Mouse (Mus musculus): Measurements from ENCODE around the gene Tbxas1. TPM values are rescaled to one million over a fixed set of nuclear protein-coding genes. Genes with fewer than 3 reads are reported as not detected.

Gene Tbxas1
- polyA plus RNA-seq, 1 experiment from 2014 or later = 1.0 TPM

DNA sequence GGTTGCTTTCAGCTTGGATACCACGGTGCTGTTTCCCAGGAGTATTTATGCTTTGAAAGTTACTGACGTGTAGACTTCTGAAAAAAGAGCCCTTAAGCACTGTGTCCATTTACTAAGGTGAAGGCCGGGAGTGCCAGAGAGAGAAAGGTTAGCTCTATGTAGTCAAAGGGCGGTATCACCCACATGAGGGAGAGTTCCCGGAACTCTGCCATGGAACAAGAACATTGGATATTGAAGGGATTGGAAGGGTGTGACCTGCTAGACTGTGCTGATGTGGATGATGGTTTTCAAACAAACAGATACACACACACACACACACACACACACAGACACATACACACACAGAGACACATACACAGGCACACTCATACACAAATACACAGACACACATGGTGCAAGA lies 82.0 kb downstream of the Tbxas1 start:
- no peaks in the 10 kb centered on the region for H3K36me3 ChIP-seq (replicated peaks; ENCODE audit: control insufficient read depth, insufficient read depth, low read depth, low read length)
- no peak for ATAC-seq (replicated peaks; ENCODE audit: insufficient number of reproducible peaks, low FRiP score, low TSS enrichment, low read depth)
- no peaks in the 10 kb centered on the region for H3K9me3 ChIP-seq (replicated peaks; ENCODE audit: control insufficient read depth, low read length)
- no peaks in the 10 kb centered on the region for H3K4me1 ChIP-seq (ENCODE audit: control insufficient read depth, insufficient read depth, low read length)
- no peak overlapping the region for H3K9ac ChIP-seq (replicated peaks; ENCODE audit: low read length)
- no peaks in the 10 kb centered on the region for H3K27me3 ChIP-seq (ENCODE audit: control insufficient read depth, insufficient read depth, low read length)
- WGBS = 88% methylated on average over 5 of the region's 5 CpGs
- no peak overlapping the region for H3K4me3 ChIP-seq (ENCODE audit: low read depth, low read length)
- no peak overlapping the region for H3K27ac ChIP-seq (replicated peaks; ENCODE audit: low read depth, low read length)
- no peak overlapping the region for H3K4me2 ChIP-seq (ENCODE audit: low read depth, low read length)
- no peak for DNase-seq (ENCODE audit: low spot score)

- Histone ChIP-seq H3K4me3 (ENCODE audit: low read depth, low read length) (no peak overlapping the region), H3K36me3 (replicated peaks; ENCODE audit: control insufficient read depth, insufficient read depth, low read depth, low read length) (no peaks in the 10 kb centered on the region), H3K27me3 (ENCODE audit: control insufficient read depth, insufficient read depth, low read length) (no peaks in the 10 kb centered on the region), H3K4me1 (ENCODE audit: control insufficient read depth, insufficient read depth, low read length) (no peaks in the 10 kb centered on the region), H3K9me3 (replicated peaks; ENCODE audit: control insufficient read depth, low read length) (no peaks in the 10 kb centered on the region), H3K9ac (replicated peaks; ENCODE audit: low read length) (no peak overlapping the region), H3K27ac (replicated peaks; ENCODE audit: low read depth, low read length) (no peak overlapping the region), H3K4me2 (ENCODE audit: low read depth, low read length) (no peak overlapping the region)
- DNase-seq (ENCODE audit: low spot score) = no peak
- no peak for ATAC-seq (replicated peaks; ENCODE audit: insufficient number of reproducible peaks, low FRiP score, low TSS enrichment, low read depth)
- 85% methylated on average over 9 of the region's 9 CpGs for WGBS
These were observed 84.3 kb downstream of the Tbxas1 start for GRCm38 (mm10) chr6:38959502-38959901.

- ATAC-seq (replicated peaks; ENCODE audit: insufficient number of reproducible peaks, low FRiP score, low TSS enrichment, low read depth) = no peak
- 81% methylated on average over 2 of the region's 3 CpGs for WGBS
- H3K27me3 ChIP-seq (ENCODE audit: control insufficient read depth, insufficient read depth, low read length) = no peaks in the 10 kb centered on the region
These were observed 85.2 kb downstream of the Tbxas1 start for GRCm38 (mm10) chr6:38960367-38960766.

GRCm38 (mm10) chr6:38960791-38961426 lies 85.7 kb downstream of the Tbxas1 start:
- Histone ChIP-seq H3K36me3 (replicated peaks; ENCODE audit: control insufficient read depth, insufficient read depth, low read depth, low read length) (no peaks in the 10 kb centered on the region), H3K9ac (replicated peaks; ENCODE audit: low read length) (no peak overlapping the region), H3K27ac (replicated peaks; ENCODE audit: low read depth, low read length) (no peak overlapping the region), H3K4me2 (ENCODE audit: low read depth, low read length) (no peak overlapping the region), H3K9me3 (replicated peaks; ENCODE audit: control insufficient read depth, low read length) (no peaks in the 10 kb centered on the region), H3K4me1 (ENCODE audit: control insufficient read depth, insufficient read depth, low read length) (no peaks in the 10 kb centered on the region), H3K27me3 (ENCODE audit: control insufficient read depth, insufficient read depth, low read length) (no peaks in the 10 kb centered on the region), H3K4me3 (ENCODE audit: low read depth, low read length) (no peak overlapping the region)
- no peak for ATAC-seq (replicated peaks; ENCODE audit: insufficient number of reproducible peaks, low FRiP score, low TSS enrichment, low read depth)
- no peak for DNase-seq (ENCODE audit: low spot score)
- 68% methylated on average over 12 of the region's 12 CpGs for WGBS

More at GRCm38 (mm10) chr6:38960367-38960766, 85.2 kb downstream of the Tbxas1 start:
- H3K36me3 ChIP-seq (replicated peaks; ENCODE audit: control insufficient read depth, insufficient read depth, low read depth, low read length) = no peaks in the 10 kb centered on the region
- no peak overlapping the region for H3K4me3 ChIP-seq (ENCODE audit: low read depth, low read length)
- H3K27ac ChIP-seq (replicated peaks; ENCODE audit: low read depth, low read length) = no peak overlapping the region
- no peak overlapping the region for H3K9ac ChIP-seq (replicated peaks; ENCODE audit: low read length)
- no peaks in the 10 kb centered on the region for H3K9me3 ChIP-seq (replicated peaks; ENCODE audit: control insufficient read depth, low read length)
- H3K4me1 ChIP-seq (ENCODE audit: control insufficient read depth, insufficient read depth, low read length) = no peaks in the 10 kb centered on the region
- H3K4me2 ChIP-seq (ENCODE audit: low read depth, low read length) = no peak overlapping the region
- DNase-seq (ENCODE audit: low spot score) = no peak

DNA sequence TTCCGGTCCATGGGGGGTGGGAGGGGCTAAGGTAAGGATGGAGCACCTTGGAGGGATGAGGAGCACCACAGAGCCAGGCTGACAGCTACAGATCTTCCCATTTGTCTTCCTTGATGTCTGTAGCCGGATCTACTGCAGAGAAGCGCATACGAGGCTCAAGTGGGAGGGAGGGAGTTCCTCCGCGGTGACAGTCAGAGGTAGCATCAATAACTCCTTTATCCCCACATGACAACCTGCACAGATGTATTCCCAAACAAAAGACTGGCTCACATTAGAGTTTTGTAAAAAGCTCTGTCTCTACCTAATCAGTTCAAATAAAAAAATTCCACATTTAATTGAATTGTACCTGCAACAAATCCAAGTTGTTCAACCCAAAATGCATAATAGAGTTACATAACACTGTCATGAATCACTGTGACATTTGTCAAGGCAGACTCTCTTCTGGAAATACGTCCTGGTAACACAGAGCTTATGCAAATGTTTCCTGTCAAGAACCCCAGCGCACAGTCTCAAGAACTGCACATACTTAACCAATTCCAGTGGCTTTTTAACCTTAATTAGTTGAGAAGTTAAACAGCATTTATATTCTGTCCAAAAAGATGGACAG lies 86.3 kb downstream of the Tbxas1 start:
- H3K4me3 ChIP-seq (ENCODE audit: low read depth, low read length) = no peak overlapping the region
- H3K27ac ChIP-seq (replicated peaks; ENCODE audit: low read depth, low read length) = no peak overlapping the region
- H3K4me1 ChIP-seq (ENCODE audit: control insufficient read depth, insufficient read depth, low read length) = no peaks in the 10 kb centered on the region
- DNase-seq (ENCODE audit: low spot score) (no peak), ATAC-seq (replicated peaks; ENCODE audit: insufficient number of reproducible peaks, low FRiP score, low TSS enrichment, low read depth) (no peak)
- 67% methylated on average over 8 of the region's 8 CpGs for WGBS
- no peak overlapping the region for H3K4me2 ChIP-seq (ENCODE audit: low read depth, low read length)
- H3K36me3 ChIP-seq (replicated peaks; ENCODE audit: control insufficient read depth, insufficient read depth, low read depth, low read length) = no peaks in the 10 kb centered on the region
- no peaks in the 10 kb centered on the region for H3K27me3 ChIP-seq (ENCODE audit: control insufficient read depth, insufficient read depth, low read length)
- H3K9ac ChIP-seq (replicated peaks; ENCODE audit: low read length) = no peak overlapping the region
- no peaks in the 10 kb centered on the region for H3K9me3 ChIP-seq (replicated peaks; ENCODE audit: control insufficient read depth, low read length)

DNA sequence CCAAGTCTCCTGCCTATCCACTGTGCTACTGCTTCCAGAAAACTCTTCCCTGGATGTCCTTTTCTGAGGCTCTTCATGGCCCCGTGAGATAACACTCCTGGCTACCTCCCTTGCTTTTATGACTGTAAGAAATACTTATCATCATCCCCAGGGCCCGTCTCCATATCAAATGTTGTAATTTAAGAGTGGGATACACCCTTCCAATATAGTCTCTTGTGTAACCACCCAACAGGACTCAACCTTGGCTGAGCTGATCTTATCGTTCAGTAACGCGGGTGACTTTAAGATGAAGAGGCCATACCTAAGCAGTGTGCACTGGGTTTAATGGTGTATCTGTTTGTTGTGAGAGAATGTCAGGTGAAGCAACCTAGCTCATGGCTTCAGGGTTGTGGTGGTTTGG lies 91.6 kb downstream of the Tbxas1 start:
- H3K9me3 ChIP-seq (replicated peaks; ENCODE audit: control insufficient read depth, low read length) = no peaks in the 10 kb centered on the region
- no peaks in the 10 kb centered on the region for H3K4me1 ChIP-seq (ENCODE audit: control insufficient read depth, insufficient read depth, low read length)
- no peak overlapping the region for H3K9ac ChIP-seq (replicated peaks; ENCODE audit: low read length)
- no peak overlapping the region for H3K27ac ChIP-seq (replicated peaks; ENCODE audit: low read depth, low read length)
- DNase-seq (ENCODE audit: low spot score) (no peak), ATAC-seq (replicated peaks; ENCODE audit: insufficient number of reproducible peaks, low FRiP score, low TSS enrichment, low read depth) (no peak)
- 93% methylated on average over 5 of the region's 5 CpGs for WGBS
- H3K36me3 ChIP-seq (replicated peaks; ENCODE audit: control insufficient read depth, insufficient read depth, low read depth, low read length) = no peaks in the 10 kb centered on the region
- H3K27me3 ChIP-seq (ENCODE audit: control insufficient read depth, insufficient read depth, low read length) = no peaks in the 10 kb centered on the region
- H3K4me3 ChIP-seq (ENCODE audit: low read depth, low read length) = no peak overlapping the region
- H3K4me2 ChIP-seq (ENCODE audit: low read depth, low read length) = no peak overlapping the region

GRCm38 (mm10) chr6:38967288-38967687 lies 92.1 kb downstream of the Tbxas1 start:
- Histone ChIP-seq H3K27ac (replicated peaks; ENCODE audit: low read depth, low read length) (no peak overlapping the region), H3K36me3 (replicated peaks; ENCODE audit: control insufficient read depth, insufficient read depth, low read depth, low read length) (no peaks in the 10 kb centered on the region), H3K4me3 (ENCODE audit: low read depth, low read length) (no peak overlapping the region), H3K4me2 (ENCODE audit: low read depth, low read length) (no peak overlapping the region), H3K27me3 (ENCODE audit: control insufficient read depth, insufficient read depth, low read length) (no peaks in the 10 kb centered on the region), H3K9me3 (replicated peaks; ENCODE audit: control insufficient read depth, low read length) (no peaks in the 10 kb centered on the region), H3K9ac (replicated peaks; ENCODE audit: low read length) (no peak overlapping the region), H3K4me1 (ENCODE audit: control insufficient read depth, insufficient read depth, low read length) (no peaks in the 10 kb centered on the region)
- DNase-seq (ENCODE audit: low spot score) = no peak
- no peak for ATAC-seq (replicated peaks; ENCODE audit: insufficient number of reproducible peaks, low FRiP score, low TSS enrichment, low read depth)
- WGBS = 73% methylated on average over 6 of the region's 6 CpGs

DNA sequence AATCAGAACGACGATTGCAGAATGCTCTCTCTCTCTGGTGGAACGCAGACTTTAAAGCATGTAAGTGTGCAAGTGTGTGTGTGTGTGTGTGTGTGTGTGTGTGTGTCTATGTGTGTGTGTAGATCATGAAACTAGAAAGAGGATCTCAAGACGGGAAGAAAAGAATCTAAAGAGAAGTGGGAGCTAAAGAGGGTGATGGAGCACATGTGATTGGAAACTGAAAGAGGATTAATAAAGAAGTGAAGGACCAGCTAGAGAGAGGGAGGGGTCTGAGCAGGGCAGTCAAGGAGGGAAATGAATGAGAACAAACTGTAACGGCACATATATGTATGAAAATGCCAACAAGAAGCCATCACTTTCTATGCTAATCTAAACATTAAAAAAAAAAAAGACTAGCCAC lies 92.8 kb downstream of the Tbxas1 start:
- ATAC-seq (replicated peaks; ENCODE audit: insufficient number of reproducible peaks, low FRiP score, low TSS enrichment, low read depth) = no peak
- H3K4me2 ChIP-seq (ENCODE audit: low read depth, low read length) = no peak overlapping the region
- H3K36me3 ChIP-seq (replicated peaks; ENCODE audit: control insufficient read depth, insufficient read depth, low read depth, low read length) = no peaks in the 10 kb centered on the region
- H3K4me3 ChIP-seq (ENCODE audit: low read depth, low read length) = no peak overlapping the region
- DNase-seq (ENCODE audit: low spot score) = no peak
- no peaks in the 10 kb centered on the region for H3K9me3 ChIP-seq (replicated peaks; ENCODE audit: control insufficient read depth, low read length)
- H3K27ac ChIP-seq (replicated peaks; ENCODE audit: low read depth, low read length) = no peak overlapping the region
- no peak overlapping the region for H3K9ac ChIP-seq (replicated peaks; ENCODE audit: low read length)
- no peaks in the 10 kb centered on the region for H3K4me1 ChIP-seq (ENCODE audit: control insufficient read depth, insufficient read depth, low read length)
- no peaks in the 10 kb centered on the region for H3K27me3 ChIP-seq (ENCODE audit: control insufficient read depth, insufficient read depth, low read length)
- WGBS = 89% methylated on average over 5 of the region's 5 CpGs

Data from embryonic facial prominence, embryonic 11.5 days (tissue).